Mouse (Mus musculus) midbrain, embryonic 14.5 days (tissue): ENCODE results near the gene Kdm2a. TPM values are rescaled to one million over a fixed set of nuclear protein-coding genes. Genes with fewer than 3 reads are reported as not detected.

Experiments
- ATAC-seq: fragments of 200-750 bp; cut with Nextera tagmentation; 2 replicates; pipeline ENCODE4 v1.8.0; 2017; ENCODE audit warnings: moderate number of reproducible peaks, moderate library complexity; ENCODE audit not compliant: low FRiP score, low TSS enrichment
- DNase-seq: peaks from one replicate; pipeline ENCODE4 v3.0.0-alpha.2; 2015
- H3K27ac ChIP-seq: fragments of 300-500 bp; sonication (generic); replicated peaks from 2 replicates; pipeline ENCODE4 v1.5.1; 2014; ENCODE audit warnings: mild to moderate bottlenecking, low read depth, low read length, moderate library complexity
- H3K27me3 ChIP-seq: fragments of 300-500 bp; sonication (generic); 2 replicates; pipeline ENCODE4 v1.6.1; 2014; ENCODE audit warnings: low read length, control low read depth, mixed read lengths; ENCODE audit not compliant: control insufficient read depth, insufficient read depth
- H3K36me3 ChIP-seq: fragments of 300-500 bp; sonication (generic); 2 replicates; pipeline ENCODE4 v1.6.1; 2014; ENCODE audit warnings: low read length, control low read depth; ENCODE audit not compliant: control insufficient read depth, insufficient read depth
- H3K4me1 ChIP-seq: fragments of 300-500 bp; sonication (generic); 2 replicates; pipeline ENCODE4 v1.6.1; 2014; ENCODE audit warnings: mild to moderate bottlenecking, antibody characterized with exemption, low read length, control low read depth; ENCODE audit not compliant: control insufficient read depth, insufficient read depth
- H3K4me2 ChIP-seq: fragments of 300-500 bp; sonication (generic); 2 replicates; pipeline ENCODE4 v1.6.1; 2014; ENCODE audit warnings: mild to moderate bottlenecking, low read length, moderate library complexity
- H3K4me3 ChIP-seq: fragments of 300-500 bp; sonication (generic); replicated peaks from 2 replicates; pipeline ENCODE4 v1.5.1; 2014; ENCODE audit warnings: low read depth, low read length
- H3K9ac ChIP-seq: fragments of 300-500 bp; sonication (generic); replicated peaks from 2 replicates; pipeline ENCODE4 v1.6.1; 2014; ENCODE audit warnings: mild to moderate bottlenecking, low read length, moderate library complexity
- H3K9me3 ChIP-seq: fragments of 300-500 bp; sonication (generic); 2 replicates; pipeline ENCODE4 v1.6.1; 2016; ENCODE audit warnings: low read length, control low read depth, mixed read lengths; ENCODE audit not compliant: control insufficient read depth
- WGBS: fragments of 180-500 bp; shearing (Covaris S2); extraction: QIAGEN DNeasy Blood & Tissue Kit; methylation state at CpG from one replicate; pipeline ENCODE4 v1.1.7; 2014; 5-methylcytosine and 5-hydroxymethylcytosine counted together
- polyA plus RNA-seq: library from polyadenylated mRNA; unstranded; fragments of >200 nt; fragmentation: Nextera tagmentation; extraction: Ambion mirVana; gene quantifications from 2 replicates; pipeline ENCODE4 v1.2.1, GENCODE M21; 2014

Kdm2a gene
- polyA plus RNA-seq, 1 experiment from 2014 or later: 43.9 TPM

- WGBS: 74% methylated on average over 11 of the region's 11 CpGs
- Histone ChIP-seq H3K27ac (peak overlapping the region; percentile 65), H3K9me3 (no peaks in the 10 kb centered on the region), H3K36me3 (no peaks in the 10 kb centered on the region), H3K4me1 (peaks cover 47% of the 10 kb centered on the region), H3K9ac (peak overlapping the region; percentile 37; the same call in 1 of the 2 replicates), H3K4me3 (no peak overlapping the region), H3K27me3 (no peaks in the 10 kb centered on the region), H3K4me2 (peak overlapping the region; percentile 33)
- no peak for ATAC-seq
- no peak for DNase-seq
Observed at GRCm38 (mm10) chr19:4300852-4301734, 97.0 kb downstream of the Kdm2a start.

DNA sequence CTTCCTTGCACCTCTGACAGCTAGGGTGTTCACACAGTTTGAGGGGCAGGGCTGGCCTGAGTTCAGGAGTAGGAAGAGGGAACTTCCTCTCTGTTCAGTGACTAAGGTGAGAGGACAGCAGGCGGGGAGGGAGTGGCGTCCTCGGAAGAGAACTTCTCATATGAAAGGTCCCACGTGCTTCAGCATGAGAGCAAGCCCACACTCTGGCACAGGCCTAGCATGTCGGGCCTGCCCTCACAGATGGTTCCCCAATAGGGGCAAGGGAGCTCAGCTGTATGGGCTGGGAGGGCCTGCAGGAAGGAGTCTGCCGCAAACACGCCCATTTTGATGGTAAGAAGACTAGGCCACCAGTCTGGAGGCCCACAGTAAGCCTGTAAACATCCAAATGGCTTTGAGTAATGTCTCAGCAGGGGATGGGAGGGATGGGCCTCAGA lies 97.8 kb downstream of the Kdm2a start:
- Histone ChIP-seq H3K4me2 (no peak overlapping the region), H3K9ac (no peak overlapping the region), H3K27me3 (no peaks in the 10 kb centered on the region), H3K36me3 (no peaks in the 10 kb centered on the region), H3K4me3 (no peak overlapping the region), H3K9me3 (no peaks in the 10 kb centered on the region), H3K27ac (no peak overlapping the region), H3K4me1 (peaks cover 46% of the 10 kb centered on the region)
- WGBS: 62% methylated on average over 7 of the region's 7 CpGs
- DNase-seq (no peak), ATAC-seq (no peak)

GRCm38 (mm10) chr19:4299574-4300270 lies 98.4 kb downstream of the Kdm2a start:
- Histone ChIP-seq H3K9me3 (no peaks in the 10 kb centered on the region), H3K4me1 (peaks cover 40% of the 10 kb centered on the region), H3K27me3 (no peaks in the 10 kb centered on the region), H3K4me2 (no peak overlapping the region), H3K36me3 (no peaks in the 10 kb centered on the region), H3K4me3 (no peak overlapping the region), H3K9ac (no peak overlapping the region), H3K27ac (no peak overlapping the region)
- 87% methylated on average over 6 of the region's 6 CpGs for WGBS
- ATAC-seq (no peak), DNase-seq (no peak)

GRCm38 (mm10) chr19:4299126-4299525 lies 99.0 kb downstream of the Kdm2a start:
- peaks cover 34% of the 10 kb centered on the region for H3K4me1 ChIP-seq
- ATAC-seq: no peak
- H3K4me2 ChIP-seq: no peak overlapping the region
- H3K9me3 ChIP-seq: no peaks in the 10 kb centered on the region
- 93% methylated on average over 7 of the region's 7 CpGs for WGBS
- no peak overlapping the region for H3K27ac ChIP-seq
- no peak overlapping the region for H3K9ac ChIP-seq
- no peaks in the 10 kb centered on the region for H3K27me3 ChIP-seq
- no peaks in the 10 kb centered on the region for H3K36me3 ChIP-seq
- no peak overlapping the region for H3K4me3 ChIP-seq
- DNase-seq: no peak

GRCm38 (mm10) chr19:4298322-4299121 lies 99.6 kb downstream of the Kdm2a start:
- ATAC-seq (no peak), DNase-seq (no peak)
- H3K4me2 ChIP-seq: no peak overlapping the region
- H3K36me3 ChIP-seq: no peaks in the 10 kb centered on the region
- H3K4me1 ChIP-seq: peaks cover 28% of the 10 kb centered on the region
- 92% methylated on average over 17 of the region's 17 CpGs for WGBS
- no peaks in the 10 kb centered on the region for H3K27me3 ChIP-seq
- H3K9me3 ChIP-seq: no peaks in the 10 kb centered on the region
- no peak overlapping the region for H3K27ac ChIP-seq
- H3K4me3 ChIP-seq: no peak overlapping the region
- H3K9ac ChIP-seq: no peak overlapping the region

DNA sequence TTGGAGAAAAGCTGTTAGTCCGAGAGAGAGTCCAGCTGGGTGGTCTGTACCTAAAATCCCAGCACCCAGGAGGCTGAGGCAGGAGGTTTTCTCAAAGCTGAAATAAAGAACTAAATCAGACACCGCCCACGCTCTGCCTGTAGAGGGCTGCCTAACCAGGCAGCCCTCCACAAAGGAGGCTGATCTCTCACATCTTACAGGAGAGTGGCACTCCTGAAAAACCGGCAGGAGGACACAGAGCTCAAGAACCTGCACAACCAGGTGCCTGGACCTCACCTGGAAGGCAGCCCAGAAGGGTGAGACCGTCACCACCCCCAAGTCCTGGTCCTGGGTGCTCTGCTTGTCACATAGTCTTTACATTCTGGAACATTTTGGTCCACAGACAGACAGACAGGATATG lies 100.2 kb downstream of the Kdm2a start:
- no peak overlapping the region for H3K4me3 ChIP-seq
- no peak for DNase-seq
- H3K27ac ChIP-seq: no peak overlapping the region
- 88% methylated on average over 5 of the region's 5 CpGs for WGBS
- peaks cover 2% of the 10 kb centered on the region for H3K36me3 ChIP-seq
- H3K27me3 ChIP-seq: no peaks in the 10 kb centered on the region
- H3K9me3 ChIP-seq: no peaks in the 10 kb centered on the region
- no peak overlapping the region for H3K9ac ChIP-seq
- no peak for ATAC-seq
- H3K4me2 ChIP-seq: no peak overlapping the region
- H3K4me1 ChIP-seq: peaks cover 21% of the 10 kb centered on the region

DNA sequence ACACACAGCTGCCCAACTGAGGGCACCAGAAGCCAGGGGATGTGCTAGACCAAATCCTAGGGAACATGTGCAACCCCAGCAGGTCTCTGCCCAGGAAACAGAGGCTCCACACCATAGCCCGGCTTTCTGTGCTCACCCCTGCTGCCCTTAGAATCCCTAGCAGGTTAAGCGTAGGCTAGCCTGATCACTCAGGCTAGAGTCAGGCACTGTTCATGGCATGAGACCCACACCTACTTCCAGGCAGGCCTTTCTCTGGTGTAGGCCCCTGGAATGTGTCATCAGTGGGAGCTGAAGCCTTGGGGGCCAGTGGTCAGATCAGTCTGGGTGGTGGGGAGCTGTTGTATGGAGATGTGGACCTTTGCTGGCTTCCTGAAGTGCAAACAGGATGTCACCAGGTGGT lies 101.5 kb downstream of the Kdm2a start:
- no peak overlapping the region for H3K27ac ChIP-seq
- no peak for ATAC-seq
- 95% methylated on average over 2 of the region's 2 CpGs for WGBS

DNA sequence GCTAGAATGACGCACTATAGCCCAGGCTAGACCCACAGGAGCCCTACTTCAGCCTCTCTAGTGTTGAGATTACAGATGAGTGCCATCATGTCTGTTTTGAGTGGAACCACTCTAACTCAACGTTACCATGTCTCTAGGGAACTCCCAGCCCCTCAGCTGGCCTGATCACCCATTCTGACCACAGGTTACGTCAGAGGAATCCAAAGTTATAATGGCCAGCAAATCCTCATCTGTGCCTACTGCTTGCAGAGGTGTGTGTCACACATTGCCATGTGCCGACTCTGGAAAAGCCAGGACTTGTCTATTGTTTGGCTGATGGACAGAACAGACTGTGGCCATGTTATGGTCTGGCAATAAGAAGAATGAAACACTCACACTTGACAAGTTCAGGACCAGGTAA lies 102.7 kb downstream of the Kdm2a start:
- Histone ChIP-seq H3K9ac (no peak overlapping the region), H3K27me3 (no peaks in the 10 kb centered on the region), H3K27ac (no peak overlapping the region), H3K4me2 (no peak overlapping the region), H3K4me1 (no peaks in the 10 kb centered on the region), H3K9me3 (no peaks in the 10 kb centered on the region), H3K4me3 (no peak overlapping the region), H3K36me3 (peaks cover 27% of the 10 kb centered on the region)
- WGBS: 93% methylated on average over 4 of the region's 4 CpGs
- ATAC-seq (no peak), DNase-seq (no peak)

More for the DNA sequence above, 101.5 kb downstream of the Kdm2a start:
- Histone ChIP-seq H3K9me3 (no peaks in the 10 kb centered on the region), H3K9ac (no peak overlapping the region), H3K4me2 (no peak overlapping the region), H3K36me3 (peaks cover 15% of the 10 kb centered on the region), H3K4me1 (peaks cover 9% of the 10 kb centered on the region), H3K4me3 (no peak overlapping the region), H3K27me3 (no peaks in the 10 kb centered on the region)
- DNase-seq: no peak
